Mouse (Mus musculus): ENCODE measurements at regions not wholly inside any gene's neighbourhood (a gene's known extent, or its start where the extent isn't known, plus 50 kb on each side); places are given as distances from the start of the nearest gene placed in this dataset.
A peak's percentile ranks its signal among the peaks of the same experiment; 100 is the strongest.

DNA sequence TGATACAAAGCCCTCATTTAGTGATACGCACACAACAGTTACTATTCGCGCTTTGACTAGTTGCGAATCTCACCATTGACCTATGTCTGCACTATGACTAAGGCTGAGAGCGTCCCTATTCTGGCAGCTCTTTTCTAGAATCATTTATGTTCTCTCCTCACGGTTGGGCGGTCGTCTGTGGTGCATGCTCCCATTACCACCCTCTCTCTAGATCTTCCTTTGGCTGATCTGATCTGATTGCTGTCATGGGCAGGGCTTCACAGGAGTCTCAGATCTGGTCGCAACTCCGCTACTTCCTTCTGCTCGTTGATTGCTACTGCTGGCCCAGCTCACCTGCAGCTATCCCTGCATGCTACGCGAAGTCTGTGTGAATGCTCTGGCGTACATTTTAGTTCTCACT is 239.2 kb upstream of the BC052040 start:
- H3K36me3 ChIP-seq (ENCODE audit: control insufficient read depth, insufficient read depth, low read length) = no peaks in the 10 kb centered on the region
- no peak overlapping the region for H3K4me2 ChIP-seq (ENCODE audit: low read length)
- no peaks in the 10 kb centered on the region for H3K4me1 ChIP-seq (ENCODE audit: control insufficient read depth, insufficient read depth, low read depth, low read length)
- H3K9ac ChIP-seq (ENCODE audit: low read depth, low read length) = no peak overlapping the region
- no peak overlapping the region for H3K4me3 ChIP-seq (ENCODE audit: low read length)
- no peak for ATAC-seq
- no peaks in the 10 kb centered on the region for H3K27me3 ChIP-seq (replicated peaks; ENCODE audit: control insufficient read depth, insufficient read depth, low read length)
- H3K9me3 ChIP-seq (ENCODE audit: control insufficient read depth, low read length) = no peaks in the 10 kb centered on the region
- H3K27ac ChIP-seq (ENCODE audit: low read depth, low read length) = no peak overlapping the region
- 88% methylated on average over 14 of the region's 14 CpGs for WGBS

DNA sequence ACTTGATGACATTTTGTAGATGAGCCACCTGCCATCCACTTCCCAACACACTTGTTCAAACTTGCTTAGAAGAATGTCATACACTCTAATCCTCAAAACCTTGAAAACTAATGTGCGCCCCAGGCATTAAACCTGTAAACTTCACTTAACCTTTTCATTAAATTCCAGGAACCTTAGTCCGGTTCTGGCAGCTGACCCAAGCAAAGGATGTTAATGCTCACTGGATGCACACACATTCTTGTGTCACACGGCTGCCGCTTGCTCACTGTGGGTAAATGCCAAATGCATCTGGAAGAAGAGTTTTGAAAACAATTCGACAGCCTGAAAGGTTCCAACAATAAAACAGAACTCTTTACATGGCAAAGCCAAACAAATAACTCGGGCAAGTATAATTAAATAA is 235.0 kb upstream of the BC052040 start:
- no peak for ATAC-seq
- WGBS = 61% methylated on average over 6 of the region's 6 CpGs

DNA sequence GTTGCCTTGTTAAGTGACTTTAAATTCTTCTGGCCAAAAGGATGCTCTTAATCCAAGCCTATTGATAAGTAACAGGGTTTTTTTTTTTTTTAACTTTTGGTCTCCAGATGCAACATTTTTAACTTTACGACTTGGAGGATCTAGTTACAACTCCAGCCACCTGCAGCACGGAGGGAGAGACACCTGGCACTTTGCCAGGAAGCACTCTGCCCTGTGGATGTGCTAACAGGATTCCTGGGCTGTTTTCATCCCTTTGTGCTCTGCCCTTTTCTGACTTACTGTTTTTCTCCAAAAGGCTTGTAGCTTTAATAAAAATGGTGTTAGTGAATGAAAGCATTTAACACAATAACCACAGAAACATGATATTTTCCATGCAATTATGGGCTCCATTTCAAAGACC is 233.3 kb upstream of the BC052040 start:
- Histone ChIP-seq H3K4me3 (ENCODE audit: low read length) (no peak overlapping the region), H3K36me3 (ENCODE audit: control insufficient read depth, insufficient read depth, low read length) (no peaks in the 10 kb centered on the region), H3K9ac (ENCODE audit: low read depth, low read length) (no peak overlapping the region), H3K4me1 (ENCODE audit: control insufficient read depth, insufficient read depth, low read depth, low read length) (no peaks in the 10 kb centered on the region), H3K4me2 (ENCODE audit: low read length) (no peak overlapping the region), H3K9me3 (ENCODE audit: control insufficient read depth, low read length) (no peaks in the 10 kb centered on the region), H3K27me3 (replicated peaks; ENCODE audit: control insufficient read depth, insufficient read depth, low read length) (no peaks in the 10 kb centered on the region), H3K27ac (ENCODE audit: low read depth, low read length) (no peak overlapping the region)
- ATAC-seq = no peak
- WGBS = 26% methylated on average over 2 of the region's 2 CpGs

More for the DNA sequence above, 235.0 kb upstream of the BC052040 start:
- no peaks in the 10 kb centered on the region for H3K36me3 ChIP-seq (ENCODE audit: control insufficient read depth, insufficient read depth, low read length)
- H3K27ac ChIP-seq (ENCODE audit: low read depth, low read length) = no peak overlapping the region
- no peaks in the 10 kb centered on the region for H3K9me3 ChIP-seq (ENCODE audit: control insufficient read depth, low read length)
- H3K4me1 ChIP-seq (ENCODE audit: control insufficient read depth, insufficient read depth, low read depth, low read length) = no peaks in the 10 kb centered on the region
- H3K27me3 ChIP-seq (replicated peaks; ENCODE audit: control insufficient read depth, insufficient read depth, low read length) = no peaks in the 10 kb centered on the region
- no peak overlapping the region for H3K9ac ChIP-seq (ENCODE audit: low read depth, low read length)
- no peak overlapping the region for H3K4me2 ChIP-seq (ENCODE audit: low read length)
- no peak overlapping the region for H3K4me3 ChIP-seq (ENCODE audit: low read length)

DNA sequence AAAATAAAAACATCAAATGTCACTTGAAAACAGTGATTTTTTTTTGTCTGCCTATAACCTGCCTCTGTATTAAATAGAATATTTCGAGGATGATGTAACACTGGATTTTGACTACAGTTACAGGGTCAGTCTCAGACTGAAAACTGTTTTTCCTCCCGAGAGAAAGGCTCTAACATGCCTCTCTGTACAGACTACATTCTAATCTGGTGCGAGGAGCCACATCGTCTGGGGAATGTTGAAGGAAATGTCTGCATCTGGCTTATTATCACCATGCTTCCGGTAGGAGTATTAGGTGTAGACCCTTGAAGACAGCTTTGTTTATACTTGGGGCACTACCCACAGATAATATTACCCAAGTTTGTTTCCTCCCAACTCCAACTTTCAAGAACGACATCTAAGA is 210.4 kb upstream of the BC052040 start:
- Histone ChIP-seq H3K27ac (ENCODE audit: low read depth, low read length) (no peak overlapping the region), H3K9ac (ENCODE audit: low read depth, low read length) (no peak overlapping the region), H3K4me3 (ENCODE audit: low read length) (no peak overlapping the region), H3K27me3 (replicated peaks; ENCODE audit: control insufficient read depth, insufficient read depth, low read length) (no peaks in the 10 kb centered on the region), H3K4me2 (ENCODE audit: low read length) (no peak overlapping the region), H3K36me3 (ENCODE audit: control insufficient read depth, insufficient read depth, low read length) (no peaks in the 10 kb centered on the region), H3K4me1 (ENCODE audit: control insufficient read depth, insufficient read depth, low read depth, low read length) (no peaks in the 10 kb centered on the region), H3K9me3 (ENCODE audit: control insufficient read depth, low read length) (no peaks in the 10 kb centered on the region)
- 86% methylated on average over 6 of the region's 6 CpGs for WGBS
- ATAC-seq = no peak

DNA sequence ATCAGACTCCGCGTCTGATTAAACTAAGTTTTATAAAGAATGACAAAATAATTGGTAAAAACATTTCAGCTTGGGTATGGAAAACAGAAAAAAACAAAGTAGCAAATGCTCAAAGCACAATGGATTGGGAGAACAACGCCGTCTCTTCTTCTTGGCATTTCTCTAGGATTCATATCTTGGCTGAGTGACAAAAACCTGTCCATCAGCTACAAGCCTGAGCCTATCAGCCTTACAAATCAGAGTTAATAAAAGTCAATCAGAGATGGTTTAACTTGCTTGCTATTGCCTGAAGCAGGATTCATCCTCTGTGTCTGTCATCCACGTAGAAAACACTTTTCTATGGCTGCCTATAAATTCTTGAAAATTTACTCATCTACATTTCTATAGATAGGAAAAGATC is 206.2 kb upstream of the BC052040 start:
- 70% methylated on average over 5 of the region's 5 CpGs for WGBS
- ATAC-seq = no peak

DNA sequence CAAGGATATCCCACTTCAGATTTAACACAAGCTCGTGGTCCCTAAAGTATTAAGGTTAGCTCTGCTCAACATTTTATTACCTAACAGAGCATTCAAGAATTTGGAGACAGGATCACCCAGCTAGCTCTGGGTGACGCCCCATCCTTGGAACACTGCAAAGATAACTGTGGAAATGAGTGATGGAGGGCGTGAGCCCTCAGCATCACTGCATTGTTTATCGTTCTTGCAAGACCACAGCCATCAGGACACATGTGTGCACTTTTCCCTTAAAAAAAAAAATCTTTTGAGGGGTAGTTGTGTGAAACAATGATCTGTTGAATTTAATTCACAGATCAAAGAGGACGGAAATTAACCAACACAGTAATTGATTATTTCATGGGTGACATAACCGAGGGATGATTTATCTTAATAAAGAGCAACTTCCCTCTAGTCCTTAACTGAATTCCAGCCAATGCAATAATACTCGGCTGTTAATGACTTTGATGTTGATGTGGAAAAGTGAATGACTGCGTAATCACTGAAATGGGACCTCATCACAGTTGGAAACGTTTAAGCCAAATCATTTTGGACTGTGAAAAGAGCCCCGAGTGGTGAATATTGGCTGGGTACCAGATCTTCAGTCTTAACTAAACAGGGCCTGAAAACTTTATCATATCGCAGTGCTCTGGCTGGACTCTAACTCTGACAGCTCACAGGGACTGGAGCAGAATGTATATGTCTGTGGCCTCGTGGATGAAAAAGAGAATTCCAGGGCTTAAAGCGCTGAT is 196.9 kb upstream of the BC052040 start:
- Histone ChIP-seq H3K27ac (ENCODE audit: low read depth, low read length) (no peak overlapping the region), H3K36me3 (ENCODE audit: control insufficient read depth, insufficient read depth, low read length) (no peaks in the 10 kb centered on the region), H3K27me3 (replicated peaks; ENCODE audit: control insufficient read depth, insufficient read depth, low read length) (no peaks in the 10 kb centered on the region), H3K9ac (ENCODE audit: low read depth, low read length) (no peak overlapping the region), H3K9me3 (ENCODE audit: control insufficient read depth, low read length) (no peaks in the 10 kb centered on the region), H3K4me3 (ENCODE audit: low read length) (no peak overlapping the region), H3K4me2 (ENCODE audit: low read length) (0 out of 2 replicates have a peak overlapping the region, but pooled peaks have one; percentile 12), H3K4me1 (ENCODE audit: control insufficient read depth, insufficient read depth, low read depth, low read length) (peaks cover 9% of the 10 kb centered on the region)
- peak; percentile 40; the same call in 1 of the 2 replicates for ATAC-seq
- WGBS = 34% methylated on average over 13 of the region's 13 CpGs

More for the DNA sequence above, 206.2 kb upstream of the BC052040 start:
- H3K4me3 ChIP-seq (ENCODE audit: low read length) = no peak overlapping the region
- no peak overlapping the region for H3K27ac ChIP-seq (ENCODE audit: low read depth, low read length)
- H3K36me3 ChIP-seq (ENCODE audit: control insufficient read depth, insufficient read depth, low read length) = no peaks in the 10 kb centered on the region
- no peaks in the 10 kb centered on the region for H3K4me1 ChIP-seq (ENCODE audit: control insufficient read depth, insufficient read depth, low read depth, low read length)
- no peaks in the 10 kb centered on the region for H3K27me3 ChIP-seq (replicated peaks; ENCODE audit: control insufficient read depth, insufficient read depth, low read length)
- H3K9me3 ChIP-seq (ENCODE audit: control insufficient read depth, low read length) = no peaks in the 10 kb centered on the region
- no peak overlapping the region for H3K4me2 ChIP-seq (ENCODE audit: low read length)
- H3K9ac ChIP-seq (ENCODE audit: low read depth, low read length) = no peak overlapping the region

DNA sequence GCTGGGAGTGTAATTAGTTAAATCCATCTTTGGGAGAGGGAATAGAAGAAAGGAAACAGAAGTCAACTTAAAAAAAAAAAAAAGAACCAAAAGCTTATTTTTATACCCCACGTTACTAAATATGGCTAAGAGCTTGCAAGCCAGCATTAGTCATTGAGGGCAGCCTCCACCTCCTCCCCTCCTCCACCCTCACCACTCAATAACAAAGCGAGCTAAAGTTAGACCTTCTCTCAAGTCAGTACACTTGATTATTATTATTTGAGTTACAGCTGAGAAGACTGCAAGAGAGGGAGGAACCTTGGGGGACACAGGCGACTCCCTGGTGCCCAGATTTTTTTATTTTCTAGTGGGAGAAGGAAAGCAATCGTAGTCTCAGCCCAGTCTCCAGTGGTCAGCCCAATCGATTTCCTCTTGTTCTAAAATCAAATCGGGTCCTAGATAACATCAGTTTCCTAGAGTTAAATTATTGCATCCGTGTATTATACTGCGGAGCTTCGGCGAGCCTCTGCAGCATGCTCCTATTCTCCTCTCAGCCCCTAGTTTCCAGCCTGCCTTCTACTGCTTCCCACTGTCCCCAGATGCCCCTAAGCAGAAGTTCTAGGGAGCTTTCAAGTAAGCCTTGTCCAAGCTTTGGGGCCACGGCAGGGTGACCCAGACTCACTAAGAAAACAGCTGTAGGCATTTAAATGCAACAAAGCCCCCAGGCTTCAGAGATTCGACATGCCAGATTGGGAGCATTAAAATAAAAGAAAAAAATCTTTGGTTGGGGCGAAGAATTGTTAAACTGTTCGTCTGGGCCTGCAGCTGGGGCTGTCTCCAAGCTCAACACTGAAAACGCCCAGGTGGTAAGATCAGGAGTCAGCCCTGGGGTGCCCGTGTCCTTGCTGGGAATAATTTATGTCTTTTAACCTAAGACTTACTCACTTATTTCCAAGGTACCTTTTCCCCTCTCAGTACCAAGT is 196.0 kb upstream of the BC052040 start:
- H3K9me3 ChIP-seq (ENCODE audit: control insufficient read depth, low read length) = no peaks in the 10 kb centered on the region
- H3K27ac ChIP-seq (ENCODE audit: low read depth, low read length) = no peak overlapping the region
- no peaks in the 10 kb centered on the region for H3K27me3 ChIP-seq (replicated peaks; ENCODE audit: control insufficient read depth, insufficient read depth, low read length)
- ATAC-seq = no peak; the same call in 1 of the 2 replicates
- peaks cover 9% of the 10 kb centered on the region for H3K4me1 ChIP-seq (ENCODE audit: control insufficient read depth, insufficient read depth, low read depth, low read length)
- H3K4me3 ChIP-seq (ENCODE audit: low read length) = no peak overlapping the region
- H3K9ac ChIP-seq (ENCODE audit: low read depth, low read length) = no peak overlapping the region
- no peaks in the 10 kb centered on the region for H3K36me3 ChIP-seq (ENCODE audit: control insufficient read depth, insufficient read depth, low read length)
- no peak overlapping the region for H3K4me2 ChIP-seq (ENCODE audit: low read length)
- 46% methylated on average over 16 of the region's 16 CpGs for WGBS

DNA sequence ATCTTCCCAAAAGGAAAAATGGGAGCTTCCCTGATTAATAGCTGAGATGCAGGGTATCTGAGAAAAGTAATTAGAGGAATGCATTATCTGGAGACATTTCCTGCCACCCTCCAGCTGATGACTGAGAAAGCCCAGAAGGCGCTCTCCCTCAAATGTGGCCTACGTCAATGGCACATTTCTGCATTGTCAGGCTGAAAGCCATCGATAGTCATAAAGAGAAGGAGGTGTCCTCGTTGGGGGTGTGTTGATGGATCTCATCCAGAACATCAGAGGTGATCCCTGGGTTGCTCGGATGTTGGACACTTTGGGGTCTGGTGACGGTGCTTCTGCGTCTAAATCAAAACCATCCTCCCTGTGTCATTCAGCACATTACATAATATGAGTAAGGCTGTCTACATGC is 189.9 kb upstream of the BC052040 start:
- 80% methylated on average over 7 of the region's 7 CpGs for WGBS
- Histone ChIP-seq H3K27me3 (replicated peaks; ENCODE audit: control insufficient read depth, insufficient read depth, low read length) (no peaks in the 10 kb centered on the region), H3K4me3 (ENCODE audit: low read length) (no peak overlapping the region), H3K4me1 (ENCODE audit: control insufficient read depth, insufficient read depth, low read depth, low read length) (no peaks in the 10 kb centered on the region), H3K27ac (ENCODE audit: low read depth, low read length) (no peak overlapping the region), H3K36me3 (ENCODE audit: control insufficient read depth, insufficient read depth, low read length) (no peaks in the 10 kb centered on the region), H3K9ac (ENCODE audit: low read depth, low read length) (no peak overlapping the region), H3K9me3 (ENCODE audit: control insufficient read depth, low read length) (no peaks in the 10 kb centered on the region), H3K4me2 (ENCODE audit: low read length) (no peak overlapping the region)
- no peak for ATAC-seq

DNA sequence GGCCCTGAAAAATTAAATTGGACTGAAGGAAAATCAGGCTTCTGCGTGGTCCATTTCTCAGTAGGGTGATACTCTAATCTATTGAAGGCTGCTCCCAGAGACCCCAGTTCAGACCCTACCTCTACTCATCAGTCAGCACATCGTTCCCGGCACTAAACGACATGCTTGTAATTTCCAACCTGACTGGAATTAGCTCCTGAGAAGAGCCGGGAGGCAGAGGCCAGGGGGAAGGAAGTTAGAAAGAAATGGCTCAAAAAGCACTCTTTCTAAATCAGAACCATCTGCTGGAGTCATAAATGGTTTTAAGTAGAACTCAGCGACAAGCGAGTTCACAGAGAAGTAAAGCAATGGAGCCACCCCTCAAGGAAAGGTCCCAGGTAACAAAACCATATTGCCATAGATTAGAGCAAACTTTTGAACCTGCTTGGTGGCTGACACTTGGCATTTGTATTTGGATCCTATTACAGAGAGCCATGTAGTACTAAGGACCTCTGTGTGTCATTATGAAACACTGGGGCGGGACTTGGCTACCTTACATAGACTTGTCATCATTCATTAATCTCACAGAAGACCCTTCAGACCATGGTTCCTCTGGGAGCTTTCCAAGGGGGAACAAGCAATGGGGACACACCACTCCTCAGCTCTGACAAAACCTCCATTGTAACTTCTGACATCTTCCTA is 189.3 kb upstream of the BC052040 start:
- Histone ChIP-seq H3K4me1 (ENCODE audit: control insufficient read depth, insufficient read depth, low read depth, low read length) (no peaks in the 10 kb centered on the region), H3K4me2 (ENCODE audit: low read length) (no peak overlapping the region), H3K9me3 (ENCODE audit: control insufficient read depth, low read length) (no peaks in the 10 kb centered on the region), H3K36me3 (ENCODE audit: control insufficient read depth, insufficient read depth, low read length) (no peaks in the 10 kb centered on the region), H3K27ac (ENCODE audit: low read depth, low read length) (no peak overlapping the region), H3K27me3 (replicated peaks; ENCODE audit: control insufficient read depth, insufficient read depth, low read length) (no peaks in the 10 kb centered on the region), H3K9ac (ENCODE audit: low read depth, low read length) (no peak overlapping the region), H3K4me3 (ENCODE audit: low read length) (no peak overlapping the region)
- WGBS = 83% methylated on average over 8 of the region's 8 CpGs
- no peak for ATAC-seq
